Mouse (Mus musculus) R1 (cell line): ENCODE data around the gene Dido1.

Experiments
- DNase-seq: peaks from one replicate; pipeline ENCODE4 v3.0.0-alpha.2; 2018; ENCODE audit warnings: low read depth, low spot score

Gene Dido1

GRCm38 (mm10) chr2:180709923-180710272, at the start of gene Dido1, which contains the start of gene Gid8:
Dido1 (minus strand) TSS chr2:180709999.
Gid8 (plus strand) TSS chr2:180710117.
- peak; percentile 98 for DNase-seq

GRCm38 (mm10) chr2:180758513-180759263, 48.9 kb upstream of the Dido1 start:
- DNase-seq, result no peak

- no peak for DNase-seq
Observed at GRCm38 (mm10) chr2:180756786-180757185, 47.0 kb upstream of the Dido1 start.

GRCm38 (mm10) chr2:180755896-180756295, 46.1 kb upstream of the Dido1 start:
- DNase-seq, result peak; percentile 57

GRCm38 (mm10) chr2:180754976-180755688, 45.3 kb upstream of the Dido1 start:
- no peak for DNase-seq

GRCm38 (mm10) chr2:180748904-180749303, 39.1 kb upstream of the Dido1 start:
- DNase-seq, result no peak

- no peak for DNase-seq
Observed at GRCm38 (mm10) chr2:180746569-180747192, 36.9 kb upstream of the Dido1 start.

GRCm38 (mm10) chr2:180745248-180745927, 35.6 kb upstream of the Dido1 start:
- DNase-seq, result peak; percentile 92

- DNase-seq, result no peak
Observed at GRCm38 (mm10) chr2:180743321-180743720, 33.5 kb upstream of the Dido1 start.

GRCm38 (mm10) chr2:180742820-180743219, 33.0 kb upstream of the Dido1 start:
- no peak for DNase-seq

GRCm38 (mm10) chr2:180741421-180741820, 31.6 kb upstream of the Dido1 start:
- DNase-seq, result peak; percentile 53

GRCm38 (mm10) chr2:180740349-180740748, 30.6 kb upstream of the Dido1 start:
- peak; percentile 99 for DNase-seq

GRCm38 (mm10) chr2:180737984-180738383, 28.2 kb upstream of the Dido1 start:
- no peak for DNase-seq

GRCm38 (mm10) chr2:180735232-180735631, 25.4 kb upstream of the Dido1 start:
- DNase-seq, result no peak

GRCm38 (mm10) chr2:180731984-180732383, 22.2 kb upstream of the Dido1 start:
- peak; percentile 89 for DNase-seq

GRCm38 (mm10) chr2:180731036-180731435, 21.2 kb upstream of the Dido1 start:
- no peak for DNase-seq

- DNase-seq, result peak; percentile 96
Observed at GRCm38 (mm10) chr2:180727613-180728021, 17.8 kb upstream of the Dido1 start.

- peak; percentile 57 for DNase-seq
Observed at GRCm38 (mm10) chr2:180726658-180727442, 17.1 kb upstream of the Dido1 start.

- DNase-seq, result no peak
Observed at GRCm38 (mm10) chr2:180725856-180726629, 16.2 kb upstream of the Dido1 start.

GRCm38 (mm10) chr2:180725414-180725778, 15.6 kb upstream of the Dido1 start:
- DNase-seq, result no peak
